Mouse (Mus musculus) cerebellum, postnatal 14 days (tissue): Measurements from ENCODE around the gene Syt11.
A peak's percentile ranks its signal among the peaks of the same experiment; 100 is the strongest.
"Not testable (repeated sequence)": the region's sequence is repeated elsewhere in the genome, so short reads cannot be mapped to it uniquely, and the experiment has no call there.

Source experiments
- DNase-seq, 2 experiments: peaks; one replicate each; pipeline ENCODE4 v3.0.0; 2021; ENCODE audit warnings: mixed read lengths in 2 of 2

Syt11 gene

DNA sequence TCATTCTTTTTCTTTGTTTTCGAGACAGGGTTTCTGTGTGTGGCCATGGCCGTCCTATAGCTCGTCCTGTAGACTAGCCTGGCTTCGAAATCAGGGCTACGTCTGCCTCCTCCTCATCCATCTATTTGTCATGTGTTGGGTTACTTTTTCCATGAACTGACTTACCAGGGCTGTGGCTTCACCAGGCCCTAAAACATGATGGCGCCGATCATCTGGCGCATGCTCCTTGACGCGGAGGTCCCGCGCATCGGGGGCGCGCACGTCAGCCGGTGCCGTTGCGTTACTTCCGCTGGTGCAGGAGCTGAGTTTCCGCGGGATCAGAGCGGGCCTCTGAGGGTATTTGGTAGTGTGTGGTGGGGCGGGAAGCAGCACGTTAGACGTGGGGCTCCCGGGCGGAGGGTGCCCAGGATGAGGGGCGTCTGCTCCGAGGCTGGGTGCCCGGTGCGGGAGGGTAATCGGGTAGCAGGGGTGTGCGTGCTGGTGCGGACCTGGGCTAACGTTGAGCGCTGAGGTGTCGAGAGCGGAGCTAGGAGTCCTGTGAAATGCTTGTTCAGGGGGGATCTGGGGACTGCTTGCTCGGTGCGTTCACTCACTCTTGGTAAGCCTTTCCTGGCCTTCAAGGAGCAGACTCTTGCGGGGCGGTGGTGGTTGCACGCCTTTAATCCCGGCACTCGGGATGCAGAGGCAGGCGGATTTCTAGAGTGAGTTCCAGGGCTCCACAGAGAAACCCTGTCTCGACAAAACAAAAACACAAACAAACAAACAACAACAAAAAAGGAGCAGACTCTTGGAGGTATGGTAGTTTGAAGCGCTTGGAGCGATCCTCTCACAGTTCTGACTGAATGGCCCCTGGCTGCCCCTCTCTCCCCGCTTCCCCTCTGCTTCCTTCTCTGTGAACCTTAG lies at the start of gene Syt11:
Gene Syt11, minus strand, starts transcription at position 226 of the 903 bp plus-strand sequence.
- peak in 1 of 2 experiments; percentile 52 for DNase-seq

DNA sequence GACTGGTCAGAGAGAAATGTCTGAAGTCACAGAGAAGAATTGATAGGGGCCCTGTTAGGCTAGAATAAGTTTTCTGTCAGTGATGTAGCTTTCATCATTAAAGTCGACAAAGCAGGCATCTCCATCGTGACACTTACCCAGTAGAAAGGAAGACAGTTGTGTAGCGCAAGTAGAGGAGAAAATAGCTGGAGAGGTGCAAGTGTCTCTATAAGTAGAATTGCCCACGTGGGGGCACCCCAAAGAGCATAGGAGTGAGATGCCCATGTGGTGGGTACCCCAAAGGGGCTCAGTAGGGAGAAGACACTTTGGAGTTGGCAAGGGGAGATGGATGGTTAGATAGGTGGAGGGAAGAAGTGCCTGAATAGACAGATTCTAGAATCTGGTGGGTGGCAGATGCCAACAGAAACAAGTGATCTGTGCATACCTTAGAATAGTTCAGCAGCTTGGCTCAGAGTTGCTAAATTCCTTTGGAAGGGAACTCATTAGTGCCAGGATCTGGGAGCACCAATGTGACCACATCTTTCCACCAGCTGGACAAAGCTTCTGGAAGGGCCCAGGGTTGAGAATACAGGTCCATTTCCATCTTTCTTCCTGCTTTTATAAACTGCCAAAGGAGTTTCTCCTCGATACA lies 29.1 kb upstream of the Syt11 start:
- no peak for DNase-seq

DNA sequence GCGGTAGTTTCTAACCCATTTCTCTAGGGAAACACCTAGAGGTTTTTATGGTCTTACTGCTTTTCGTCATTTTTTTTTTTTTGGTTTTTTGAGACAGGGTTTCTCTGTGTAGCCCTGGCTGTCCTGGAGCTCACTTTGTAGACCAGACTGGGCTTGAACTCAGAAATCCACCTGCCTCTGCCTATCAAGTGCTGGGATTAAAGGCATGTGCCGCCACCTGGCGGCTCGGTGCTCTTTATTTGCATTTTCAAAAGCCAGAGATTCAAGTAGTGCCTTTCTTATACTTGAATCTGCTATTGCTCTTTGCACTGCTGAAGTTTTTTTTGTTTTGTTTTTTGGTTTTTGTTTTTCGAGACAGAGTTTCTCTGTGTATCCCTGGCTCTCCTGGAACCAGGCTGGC lies 22.5 kb upstream of the Syt11 start:
- DNase-seq = not testable (repeated sequence)

DNA sequence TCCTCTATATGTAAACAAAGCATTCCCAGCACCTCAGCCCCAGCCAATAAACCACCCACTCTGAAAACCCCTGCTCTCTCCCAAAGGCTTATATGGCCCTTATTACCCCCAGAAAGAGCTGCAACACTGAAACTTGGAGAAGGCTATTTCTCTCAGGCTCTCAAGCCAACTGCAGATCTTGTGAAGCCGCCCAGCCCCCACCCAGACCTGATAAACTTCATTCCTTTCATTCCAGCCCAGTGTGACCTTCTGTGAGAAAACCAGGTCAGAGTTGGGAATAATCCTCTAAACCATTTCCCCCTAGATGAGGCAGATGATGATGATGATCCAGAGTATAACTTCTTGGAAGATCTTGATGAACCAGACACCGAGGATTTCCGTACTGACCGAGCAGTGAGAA lies 13.1 kb upstream of the Syt11 start:
- DNase-seq = not testable (repeated sequence)

DNA sequence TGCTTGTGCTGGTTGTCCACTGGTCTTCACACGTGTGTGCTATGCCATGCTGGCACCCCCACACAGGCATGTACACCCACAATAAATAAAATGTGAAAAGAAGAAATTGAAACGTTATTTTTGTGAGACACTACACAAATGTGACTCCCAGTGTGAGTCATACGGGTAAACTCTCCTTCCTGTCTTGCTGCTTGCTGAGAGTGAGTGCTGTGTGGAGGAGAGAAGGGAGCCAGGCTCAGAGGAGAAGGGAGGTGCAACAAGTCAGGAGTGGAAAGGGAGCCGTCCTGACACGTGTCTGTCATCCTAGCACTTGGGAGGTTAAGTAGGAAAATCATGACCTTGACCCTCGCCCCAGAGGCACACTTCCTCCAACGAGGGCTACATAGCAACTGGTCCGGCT lies 11.8 kb upstream of the Syt11 start:
- DNase-seq = not testable (repeated sequence)

DNA sequence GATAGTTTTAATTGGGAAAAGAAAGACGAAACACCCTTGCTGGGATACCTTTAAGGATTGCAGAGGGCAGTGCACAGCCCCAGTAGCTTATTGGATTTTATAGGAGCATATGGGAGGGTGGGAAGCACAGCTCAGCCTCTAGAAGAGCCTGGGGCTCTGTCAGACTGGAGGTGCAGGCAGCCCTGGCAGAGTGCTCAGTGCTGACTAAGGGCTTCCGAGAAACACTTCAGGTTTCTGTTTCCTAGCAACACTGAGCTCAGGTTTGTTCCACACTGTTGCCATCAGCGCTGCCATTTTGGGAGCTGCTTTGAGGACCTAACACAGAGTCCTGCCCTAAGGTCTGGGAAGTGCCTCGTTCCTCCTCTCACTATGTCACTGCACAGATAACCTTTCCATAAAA lies 11.4 kb upstream of the Syt11 start:
- not testable (repeated sequence) for DNase-seq

DNA sequence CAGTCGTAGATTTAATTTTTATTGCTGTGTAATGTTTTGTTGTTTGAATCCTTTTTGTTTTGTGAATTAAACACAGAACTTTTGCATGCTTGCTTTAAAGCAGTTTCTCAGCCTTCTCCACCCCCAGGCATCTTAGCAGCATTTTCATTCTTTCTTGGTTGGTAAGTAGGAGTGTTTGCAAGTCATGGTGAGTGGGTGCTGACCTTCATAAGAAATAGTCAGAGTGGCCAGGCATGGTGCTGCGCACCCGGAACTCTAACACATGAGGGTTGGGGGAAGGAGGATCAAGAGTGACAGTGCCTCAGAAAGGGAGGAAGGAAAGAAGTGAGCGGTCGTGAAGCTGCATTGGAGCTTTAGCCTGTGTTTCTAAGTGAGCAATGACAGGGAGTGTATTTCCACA lies 9.9 kb upstream of the Syt11 start:
- DNase-seq = no peak

DNA sequence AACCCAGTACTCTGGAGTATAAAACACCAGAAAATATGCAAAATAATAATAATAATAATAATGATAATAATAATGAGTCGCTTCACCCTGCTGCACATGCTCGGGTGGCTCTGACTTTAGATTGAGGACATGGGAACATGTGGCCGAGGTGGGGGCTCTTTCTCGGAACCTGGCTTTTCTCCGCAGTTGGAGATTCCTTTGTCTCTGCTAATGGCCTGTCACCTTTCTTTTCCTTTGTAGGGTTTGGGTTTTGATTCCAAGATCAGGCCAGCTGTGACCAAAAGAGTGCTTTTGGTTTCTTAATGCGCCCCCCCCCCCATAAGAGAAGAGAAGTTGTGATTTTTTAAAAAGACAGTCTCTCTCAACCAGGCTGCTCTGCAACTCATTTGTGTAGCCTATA lies 1.8 kb downstream of the Syt11 start:
- DNase-seq = not testable (repeated sequence)

DNA sequence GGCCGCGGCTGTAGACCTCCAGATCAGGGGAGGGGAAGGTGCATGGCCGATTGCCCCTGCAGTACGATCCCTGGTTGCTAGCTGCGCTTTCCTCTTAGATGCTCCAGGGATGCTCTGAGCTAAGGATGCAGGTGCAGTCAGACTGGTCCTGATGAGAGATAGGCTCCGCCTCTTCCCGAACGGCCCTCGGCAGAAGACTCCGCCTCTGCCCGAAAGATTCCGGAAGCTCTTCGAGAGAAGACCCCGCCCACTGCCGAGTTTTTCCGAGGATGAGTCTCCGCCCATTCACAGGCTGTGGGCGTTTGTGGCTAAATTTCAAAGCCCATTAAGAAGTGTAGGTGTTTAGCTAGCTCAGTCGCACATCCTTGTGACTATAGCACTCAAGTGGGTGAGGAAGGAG lies 2.6 kb downstream of the Syt11 start:
- DNase-seq = peak; percentile 92 to 95

DNA sequence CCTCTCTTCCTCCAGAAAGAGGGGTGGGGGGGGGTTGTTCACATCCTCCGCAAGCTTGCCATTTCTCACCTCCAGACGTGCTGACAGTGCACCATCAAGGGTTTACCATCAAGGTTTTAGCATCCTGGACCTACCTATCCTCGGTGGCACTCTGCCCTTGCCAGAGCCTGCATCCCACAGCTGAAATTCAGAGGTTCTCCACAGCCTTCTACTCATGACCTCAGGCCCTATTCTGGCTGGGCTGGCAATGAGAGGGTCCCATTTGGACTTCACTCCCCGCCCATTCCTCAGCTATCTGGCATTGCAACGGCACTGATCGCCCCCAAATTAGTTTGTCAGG lies 3.1 kb downstream of the Syt11 start:
- not testable (repeated sequence) for DNase-seq

DNA sequence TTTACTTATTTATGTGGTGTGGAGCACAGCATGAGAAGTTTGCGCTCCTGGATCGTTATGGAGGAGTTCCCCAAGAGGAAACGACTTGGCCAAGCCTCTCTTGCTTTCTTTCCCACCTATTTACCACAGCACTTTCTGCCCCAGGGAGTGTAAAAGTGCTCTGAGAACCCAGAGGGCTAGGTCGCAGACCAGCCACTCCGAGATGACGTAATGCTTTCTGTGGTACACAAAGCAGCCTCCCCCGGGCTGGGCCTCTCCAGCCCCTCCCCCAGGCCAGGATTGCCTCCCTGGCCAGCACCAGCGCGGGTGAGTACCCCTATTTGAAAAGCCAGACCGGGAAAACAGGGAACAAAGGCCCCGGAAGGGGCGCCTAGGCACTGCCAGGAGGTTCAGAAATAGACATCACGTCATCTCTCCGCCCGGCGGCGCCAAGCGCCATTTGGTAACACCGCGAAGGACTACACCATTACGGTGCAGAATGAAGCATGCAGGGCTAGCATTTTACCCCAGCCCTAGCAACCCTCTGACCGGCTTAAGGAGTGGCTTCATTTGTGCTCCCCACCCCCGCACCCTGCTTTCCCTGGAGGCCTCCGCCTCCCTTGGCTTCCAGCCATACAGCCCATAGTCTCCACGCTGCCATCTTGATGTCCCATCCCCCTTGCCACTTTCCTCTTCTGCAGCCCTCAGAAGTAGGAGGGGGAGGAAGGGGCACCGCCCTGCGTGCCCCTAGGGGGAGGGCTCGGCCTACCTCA lies 3.6 kb downstream of the Syt11 start:
- peak; percentile 83 to 84 for DNase-seq

DNA sequence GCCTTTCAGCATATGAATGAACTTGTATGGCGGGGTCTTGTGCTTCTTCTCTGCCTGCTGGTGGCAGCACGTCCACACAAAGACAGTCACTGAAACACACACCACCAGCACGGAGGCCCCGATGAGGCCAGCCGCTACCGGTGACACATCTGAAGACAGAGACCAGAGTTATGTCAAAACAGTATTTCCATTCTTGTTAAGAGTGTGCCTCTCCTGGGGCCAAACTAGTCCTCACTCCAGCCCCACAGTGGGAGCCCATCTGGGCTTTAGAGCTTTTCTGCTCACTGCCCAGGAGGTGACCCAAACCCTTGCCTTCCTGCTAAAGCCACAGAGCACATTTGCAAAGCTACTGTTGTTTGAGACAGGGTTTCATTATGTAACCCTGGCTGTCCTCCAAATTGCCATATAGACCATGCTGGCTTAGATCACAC lies 12.5 kb downstream of the Syt11 start:
- no peak for DNase-seq

DNA sequence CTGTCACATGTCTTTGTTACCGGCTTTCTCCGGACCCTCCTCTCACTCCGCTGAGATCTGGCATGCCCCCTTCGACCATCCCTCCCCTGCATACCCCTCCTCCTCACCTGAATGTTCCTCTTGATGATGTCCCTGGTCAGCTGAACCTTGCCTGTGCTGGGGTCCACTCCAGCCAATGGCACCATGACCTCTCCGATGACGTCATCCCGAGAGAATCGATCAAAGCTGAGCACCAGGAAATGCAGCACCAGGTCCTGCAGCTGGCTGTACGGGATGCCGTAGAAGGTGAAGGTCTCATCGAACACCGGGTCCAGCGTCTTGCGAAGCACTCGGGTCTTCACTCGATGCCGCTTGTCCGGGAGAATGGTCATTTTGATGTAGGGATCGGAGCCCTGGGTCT lies 13.3 kb downstream of the Syt11 start:
- DNase-seq = no peak

DNA sequence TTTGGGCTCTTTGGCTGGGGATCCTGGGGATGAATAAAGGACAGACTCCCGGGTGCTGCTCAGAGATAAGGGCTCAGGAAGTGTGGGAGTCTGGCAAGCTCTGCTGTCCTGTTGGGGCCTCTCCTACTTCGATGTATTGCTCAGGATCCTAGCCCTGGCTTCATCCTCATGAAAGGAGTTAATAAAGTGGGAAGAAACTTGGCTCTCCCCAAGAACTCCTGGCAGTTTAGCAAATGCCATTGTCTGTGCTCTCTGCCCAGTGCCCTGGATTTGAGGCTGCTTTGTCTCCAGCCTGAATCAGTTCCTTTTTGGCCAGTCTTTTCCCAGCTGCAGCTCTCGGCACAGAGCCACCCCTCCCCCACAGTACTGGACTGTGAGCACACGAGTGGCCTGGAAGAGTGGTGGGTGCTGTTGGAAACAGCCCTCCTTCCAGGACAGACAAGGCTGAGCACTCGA lies 16.9 kb downstream of the Syt11 start:
- DNase-seq = peak; percentile 77 to 86

DNA sequence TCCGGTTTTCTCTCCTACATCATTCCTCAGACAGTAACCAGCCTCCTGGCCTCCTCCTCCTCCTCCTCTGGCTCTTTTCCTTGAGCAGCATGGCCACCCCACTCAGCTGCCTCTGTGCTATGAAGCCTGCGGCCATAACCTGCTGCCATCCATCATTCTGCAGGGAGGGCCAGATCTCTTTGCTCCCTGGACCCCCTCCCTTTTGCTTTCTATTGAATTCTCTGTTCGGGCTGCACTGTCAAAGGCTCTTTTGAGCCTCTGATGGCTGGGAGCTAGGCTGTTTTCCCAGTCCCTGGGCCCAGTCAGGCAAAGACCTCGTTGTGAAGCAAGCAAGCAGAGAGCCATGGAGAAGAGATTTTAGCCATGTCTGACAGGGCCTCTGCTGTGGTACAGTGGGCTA lies 18.7 kb downstream of the Syt11 start:
- no peak for DNase-seq

DNA sequence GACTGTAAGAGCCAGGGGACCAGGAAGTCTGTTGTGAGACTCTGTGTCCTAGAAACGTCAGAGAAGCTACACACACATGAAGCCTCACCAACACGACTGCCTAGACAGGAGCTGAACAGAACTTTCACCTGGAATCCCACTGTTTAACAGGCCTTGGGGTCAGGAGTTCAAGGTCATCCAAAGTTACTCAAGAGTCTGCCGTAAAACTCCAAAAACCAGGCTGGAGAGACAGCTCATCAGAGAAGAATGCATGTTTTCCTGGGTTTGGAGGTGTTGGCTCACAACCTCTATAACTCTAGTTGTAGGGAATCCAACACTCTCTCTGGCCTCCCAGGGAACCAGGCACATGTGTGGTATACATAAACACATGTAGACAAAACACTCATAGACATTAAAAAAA lies 19.4 kb downstream of the Syt11 start:
- no peak for DNase-seq

DNA sequence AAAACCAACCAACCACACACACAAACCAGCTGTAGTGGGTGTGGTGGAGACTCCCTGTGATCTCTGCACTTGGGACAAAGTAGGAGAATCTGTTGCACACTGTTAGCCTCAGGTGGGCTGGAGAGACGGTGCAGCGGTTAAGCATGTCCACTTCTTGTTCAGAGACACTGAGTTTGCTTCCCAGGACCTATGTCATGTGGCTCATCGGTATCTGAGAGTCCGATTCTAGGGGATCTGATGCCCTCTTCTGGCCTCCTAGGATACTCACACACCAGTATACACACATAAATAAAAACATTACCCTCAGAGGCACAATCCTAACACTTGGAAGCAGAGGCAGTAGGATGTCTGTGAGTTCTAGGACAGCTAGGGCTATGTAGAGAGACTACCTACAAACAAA lies 20.7 kb downstream of the Syt11 start:
- DNase-seq = no peak

DNA sequence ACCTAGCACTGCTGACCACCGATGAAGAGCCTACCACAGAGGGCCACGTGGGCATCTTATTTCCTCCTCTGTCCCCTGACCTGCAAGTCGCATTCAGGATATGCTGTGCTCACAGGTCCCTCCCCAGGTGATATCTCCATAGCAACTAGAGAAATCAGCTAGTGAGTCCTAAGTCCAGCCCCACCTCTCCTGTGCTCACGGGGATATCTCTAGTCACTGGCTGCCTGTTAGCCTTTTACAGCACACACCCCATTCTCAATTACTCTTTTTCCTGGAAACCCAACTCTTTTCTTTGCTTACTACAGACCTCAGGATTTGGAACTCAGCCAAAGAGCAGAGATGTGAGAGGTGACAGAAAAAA lies 28.1 kb downstream of the Syt11 start:
- DNase-seq = no peak

DNA sequence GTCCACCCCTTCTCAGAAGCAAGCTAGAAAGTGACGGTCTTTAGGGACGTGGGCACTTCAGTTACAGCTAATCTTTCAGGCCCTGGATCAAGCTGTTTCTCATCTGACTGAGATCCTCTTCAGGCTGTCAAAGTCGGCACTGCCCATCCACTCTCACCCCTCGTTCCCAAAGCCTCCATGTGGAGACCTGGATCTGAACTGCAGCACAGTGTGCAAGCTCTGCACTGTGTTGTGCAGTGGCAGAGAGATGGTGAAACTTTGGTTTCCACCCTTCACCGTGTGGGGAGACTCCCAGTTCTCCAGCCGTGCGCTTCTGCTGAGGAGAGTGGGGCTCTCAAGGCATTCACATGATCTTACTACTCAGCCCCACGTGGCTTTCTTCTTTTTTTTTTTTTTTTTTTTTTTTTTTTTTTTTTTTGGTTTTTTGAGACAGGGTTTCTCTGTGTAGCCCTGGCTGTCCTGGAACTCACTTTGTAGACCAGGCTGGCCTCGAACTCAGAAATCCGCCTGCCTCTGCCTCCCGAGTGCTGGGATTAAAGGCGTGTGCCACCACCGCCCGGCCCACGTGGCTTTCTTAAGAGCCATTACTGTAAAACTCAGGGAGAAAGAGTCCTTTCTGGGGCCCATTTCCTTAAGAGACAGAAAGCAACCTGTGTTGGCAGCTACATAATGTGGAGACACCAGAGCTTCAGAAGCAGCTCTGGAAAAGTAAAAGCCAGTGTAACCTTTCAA lies 28.7 kb downstream of the Syt11 start:
- DNase-seq = no peak

DNA sequence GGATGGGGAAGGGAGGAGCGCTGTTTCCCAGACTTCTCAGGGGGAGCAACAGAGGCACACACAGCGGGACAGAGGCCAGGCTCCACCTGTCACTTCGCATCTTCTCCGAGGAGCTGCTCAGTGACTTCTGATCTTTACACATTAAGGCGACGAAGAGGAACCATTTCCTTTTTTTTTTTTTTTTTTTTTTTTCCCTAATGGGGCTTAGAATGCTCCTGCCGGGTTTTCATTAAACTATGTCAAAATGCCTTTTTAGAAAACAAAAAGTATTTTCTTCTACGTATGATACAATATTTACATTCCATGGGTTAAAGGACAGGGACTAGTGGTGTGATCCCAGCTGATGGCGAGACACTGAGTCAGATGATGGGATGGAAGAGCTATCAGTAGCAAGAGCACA lies 29.4 kb downstream of the Syt11 start:
- DNase-seq = no peak

DNA sequence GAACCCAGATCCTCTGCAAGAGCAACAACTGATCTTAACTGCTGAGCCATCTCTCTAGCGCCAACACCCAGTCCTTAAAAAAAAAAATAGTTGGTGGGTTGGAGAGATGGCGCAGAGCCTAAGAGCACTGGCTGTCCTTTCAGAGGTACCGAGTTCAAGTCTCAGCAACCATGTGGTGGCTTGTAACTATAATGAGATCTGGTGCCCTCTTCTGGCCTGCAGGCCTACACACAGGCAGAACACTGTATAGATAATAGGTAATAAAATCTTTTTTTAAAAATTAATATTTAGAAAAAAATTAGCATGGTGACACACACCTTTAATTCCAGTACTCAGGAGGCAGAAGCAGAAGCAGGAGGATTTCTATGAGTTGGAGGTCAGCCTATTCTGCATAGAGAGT lies 34.8 kb downstream of the Syt11 start:
- no peak for DNase-seq

DNA sequence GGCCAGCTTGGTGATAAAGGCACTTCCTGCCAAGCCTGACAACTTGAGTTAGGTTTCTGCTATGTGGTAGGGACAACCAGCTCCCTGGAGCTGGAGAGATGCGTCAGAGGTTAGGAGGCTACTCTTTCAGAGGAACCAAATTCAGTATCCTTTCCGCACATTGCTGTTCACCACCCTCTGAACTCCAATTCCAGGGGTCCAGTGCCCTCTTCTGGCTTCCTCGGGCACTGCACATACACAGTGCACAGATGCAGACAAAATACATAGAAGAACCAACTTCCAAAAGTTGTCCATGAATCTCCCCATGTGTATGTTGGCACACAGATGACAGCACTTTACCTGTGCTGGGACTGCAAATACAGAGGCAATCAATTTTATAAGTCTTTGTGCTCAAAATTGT lies 36.3 kb downstream of the Syt11 start:
- peak; percentile 65 to 79 for DNase-seq

DNA sequence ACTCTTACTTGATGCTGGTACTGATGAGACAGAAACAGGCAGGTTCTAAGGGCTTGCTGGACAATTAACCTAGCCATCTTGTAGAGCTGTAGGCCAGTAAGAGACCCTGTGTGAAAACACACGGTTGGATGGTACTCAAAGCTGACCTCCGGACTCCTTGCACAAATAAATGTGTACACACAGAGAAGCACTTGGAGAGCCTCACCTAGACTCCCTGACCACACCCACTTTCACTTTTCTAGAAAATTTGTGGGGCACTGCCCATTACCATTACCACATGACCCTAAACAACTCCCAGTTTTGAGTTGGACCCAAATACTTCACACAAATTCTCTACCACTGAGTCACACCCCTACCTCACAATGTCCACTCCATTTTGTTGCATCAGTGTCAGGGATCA lies 38.4 kb downstream of the Syt11 start:
- DNase-seq = no peak
